In genomic region chr1:192487571-192487970, GRCm38 (mm10) we compare ENCODE assay signal across 22 mouse cellular contexts.
DNase-seq lines count a peak whose midpoint lies in the region; ATAC-seq lines count a peak whose summit lies in the region.
"Had no signal": no experiment of that assay in that cellular context is flagged by ENCODE, and none has a peak within 500 bp of the region (broad histone marks: within the 10 kb centered on the region; RNA-seq: fewer than 3 reads in every experiment).

No protein-coding gene starts in this region.

- H3K4me1 ChIP-seq in forebrain, embryonic 14.5 days (ENCODE audit: control insufficient read depth, insufficient read depth, low read length) = no peaks in the 10 kb centered on the region
- H3K4me1 ChIP-seq: embryonic facial prominence, embryonic 15.5 days; heart, embryonic 13.5 days; hindbrain, embryonic 12.5 days had no signal

- no peaks in the 10 kb centered on the region for H3K36me3 ChIP-seq in forebrain, embryonic 14.5 days (ENCODE audit: control insufficient read depth, insufficient read depth, low read length)
- H3K36me3 ChIP-seq: embryonic facial prominence, embryonic 15.5 days; heart, embryonic 13.5 days; hindbrain, embryonic 12.5 days had no signal

- peak; percentile 58; the same call in 1 of the 2 replicates for ATAC-seq in cerebellum, adult (ENCODE audit: insufficient number of reproducible peaks, low FRiP score, low TSS enrichment)
- no peak for ATAC-seq in forebrain, embryonic 14.5 days
- ATAC-seq: activated CD4-positive, CD25-positive, alpha-beta regulatory T cell, adult 4 months; hindbrain, embryonic 16.5 days; inflammation-experienced regulatory T-cells, adult 6 months; intestine, postnatal 0 days had no signal

- H3K9ac ChIP-seq in forebrain, embryonic 14.5 days (ENCODE audit: low read length) = no peak overlapping the region
- H3K9ac ChIP-seq: embryonic facial prominence, embryonic 15.5 days; heart, embryonic 13.5 days; hindbrain, embryonic 12.5 days had no signal

- H3K27me3 ChIP-seq in forebrain, embryonic 14.5 days (replicated peaks; ENCODE audit: control insufficient read depth, insufficient read depth, low read length) = no peaks in the 10 kb centered on the region
- H3K27me3 ChIP-seq: embryonic facial prominence, embryonic 15.5 days; heart, embryonic 13.5 days; hindbrain, embryonic 12.5 days had no signal

- DNase-seq in cerebellum, postnatal 4 days (ENCODE audit: low spot score in 2 of 2) = no peak
- peak; percentile 78 for DNase-seq in cerebellum, adult 9-10 months
- peak; percentile 79 to 83 for DNase-seq in cerebellum, postnatal 25 days
- DNase-seq in kidney, adult 18-20 months = no peak
- no peak for DNase-seq in heart, adult 11 months
- no peak for DNase-seq in forebrain, embryonic 14.5 days (ENCODE audit: low spot score)
- DNase-seq: adrenal gland, postnatal 25 days; B cell, adult 2 months; embryo, embryonic 11 days; gastrocnemius, adult 2 months; gastrocnemius, postnatal 25 days; heart, postnatal 36 days; kidney, adult 9 months had no signal

- H3K27ac ChIP-seq in forebrain, embryonic 14.5 days (ENCODE audit: low read depth, low read length) = no peak overlapping the region
- H3K27ac ChIP-seq: embryonic facial prominence, embryonic 15.5 days; gastrocnemius, adult 2 months; heart, embryonic 13.5 days; hindbrain, embryonic 12.5 days had no signal

- H3K4me2 ChIP-seq in forebrain, embryonic 14.5 days (ENCODE audit: low read length) = no peak overlapping the region
- H3K4me2 ChIP-seq: embryonic facial prominence, embryonic 15.5 days; heart, embryonic 13.5 days; hindbrain, embryonic 12.5 days had no signal

- 94% methylated on average over 11 of the region's 11 CpGs for WGBS in forebrain, embryonic 14.5 days

- no peak overlapping the region for H3K4me3 ChIP-seq in forebrain, embryonic 14.5 days (ENCODE audit: low read depth, low read length)
- H3K4me3 ChIP-seq: embryonic facial prominence, embryonic 15.5 days; erythroblast, embryonic 14.5 days; gastrocnemius, adult 2 months; heart, embryonic 13.5 days; hindbrain, embryonic 12.5 days had no signal

- H3K9me3 ChIP-seq in forebrain, embryonic 14.5 days (replicated peaks; ENCODE audit: control insufficient read depth, low read length) = no peaks in the 10 kb centered on the region
- H3K9me3 ChIP-seq: embryonic facial prominence, embryonic 15.5 days; heart, embryonic 13.5 days; hindbrain, embryonic 12.5 days had no signal

Comparison
In these comparisons a context has a peak if more than half of its experiments do, and no peak if none do; other contexts are left out.
1. DNase-seq: peak in cerebellum, adult 9-10 months (single experiment) and cerebellum, postnatal 25 days (2 of 2); none in cerebellum, postnatal 4 days (0 of 2), kidney, adult 18-20 months (single experiment), heart, adult 11 months (single experiment) and forebrain, embryonic 14.5 days (single experiment).